Mouse (Mus musculus): ENCODE results near the gene Tril. TPM values are rescaled to one million over a fixed set of nuclear protein-coding genes. Genes with fewer than 3 reads are reported as not detected.

Tril gene
- polyA plus RNA-seq, 1 experiment from 2014 or later: 0.50 TPM

DNA sequence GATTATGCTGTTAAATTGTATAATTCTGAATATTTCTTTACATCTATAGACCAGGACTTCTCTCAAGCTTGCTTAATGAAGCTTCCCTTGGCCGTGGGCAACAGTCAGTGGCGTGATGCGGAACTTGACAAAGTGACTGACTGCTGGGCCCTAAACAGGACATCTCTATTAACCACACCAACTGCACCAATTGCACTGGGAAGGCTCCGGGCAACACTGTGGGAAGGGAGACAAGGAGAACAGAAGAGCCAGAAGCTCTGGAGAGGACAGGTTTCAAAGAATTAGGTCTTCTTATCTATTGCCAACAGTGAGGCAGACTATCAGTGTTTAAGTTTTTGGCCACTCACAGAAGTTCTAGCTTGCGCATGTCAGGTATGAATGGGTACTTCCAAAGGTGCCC is 38.4 kb downstream of the Tril start:
- 75% methylated on average over 5 of the region's 5 CpGs for WGBS (ENCODE audit: insufficient replicate concordance)
- H3K4me1 ChIP-seq (replicated peaks): no peaks in the 10 kb centered on the region
- no peak overlapping the region for H3K27ac ChIP-seq
- H3K9ac ChIP-seq: no peak overlapping the region
- no peaks in the 10 kb centered on the region for H3K27me3 ChIP-seq
- no peaks in the 10 kb centered on the region for H3K36me3 ChIP-seq
- H3K4me2 ChIP-seq: no peak overlapping the region
- ATAC-seq (ENCODE audit: low read depth) (no peak), DNase-seq (no peak)
- no peaks in the 10 kb centered on the region for H3K9me3 ChIP-seq (replicated peaks)
- no peak overlapping the region for H3K4me3 ChIP-seq (replicated peaks)

DNA sequence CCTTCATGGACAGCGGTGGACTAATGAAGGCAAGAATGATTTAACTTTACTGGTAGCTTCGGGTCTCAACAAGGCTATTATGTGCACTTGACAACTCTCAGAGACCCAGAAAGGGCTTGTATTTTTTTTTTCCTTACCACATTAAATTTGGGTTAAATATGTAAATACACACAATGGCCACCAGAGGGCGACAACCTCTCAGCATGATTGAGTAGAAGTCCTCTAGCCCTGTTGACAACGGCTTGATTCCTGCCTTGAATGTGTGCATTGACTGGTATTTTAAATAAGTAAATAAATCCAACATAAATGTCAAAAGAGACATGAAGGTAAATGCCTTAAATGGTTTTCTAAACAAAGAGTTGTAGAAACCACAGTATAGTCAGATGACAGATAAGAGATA is 39.5 kb downstream of the Tril start:
- no peaks in the 10 kb centered on the region for H3K4me1 ChIP-seq (replicated peaks)
- H3K27ac ChIP-seq: no peak overlapping the region
- WGBS (ENCODE audit: insufficient replicate concordance): 6% methylated on average over 4 of the region's 4 CpGs
- H3K4me3 ChIP-seq (replicated peaks): no peak overlapping the region
- H3K9me3 ChIP-seq (replicated peaks): no peaks in the 10 kb centered on the region
- H3K9ac ChIP-seq: no peak overlapping the region
- no peaks in the 10 kb centered on the region for H3K27me3 ChIP-seq
- H3K4me2 ChIP-seq: no peak overlapping the region
- H3K36me3 ChIP-seq: no peaks in the 10 kb centered on the region
- no peak for DNase-seq
- no peak for ATAC-seq (ENCODE audit: low read depth)

DNA sequence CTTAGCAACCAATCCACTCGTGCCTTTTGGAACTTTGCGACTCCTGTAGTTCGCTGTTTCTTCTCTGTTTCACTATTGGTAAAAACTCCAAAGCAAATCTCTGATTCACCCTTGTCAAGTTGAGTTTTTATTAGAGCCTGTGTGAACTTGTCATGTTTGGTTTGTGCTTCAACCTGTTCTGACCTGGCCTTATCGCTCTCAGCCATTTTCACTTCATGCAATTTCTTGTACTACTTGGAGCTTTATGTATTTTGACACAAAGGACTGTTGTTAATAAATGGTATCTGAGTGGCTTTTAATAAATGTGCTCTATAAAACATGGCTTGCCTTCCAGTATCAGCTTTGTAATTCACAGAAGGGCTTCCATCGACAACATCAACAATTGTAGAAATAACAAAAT is 40.6 kb downstream of the Tril start:
- Histone ChIP-seq H3K9me3 (replicated peaks) (no peaks in the 10 kb centered on the region), H3K36me3 (no peaks in the 10 kb centered on the region), H3K4me3 (replicated peaks) (no peak overlapping the region), H3K27ac (no peak overlapping the region), H3K27me3 (no peaks in the 10 kb centered on the region), H3K4me1 (replicated peaks) (no peaks in the 10 kb centered on the region), H3K9ac (no peak overlapping the region), H3K4me2 (no peak overlapping the region)
- DNase-seq: no peak
- 76% methylated on average over 5 of the region's 5 CpGs for WGBS (ENCODE audit: insufficient replicate concordance)
- ATAC-seq (ENCODE audit: low read depth): no peak

DNA sequence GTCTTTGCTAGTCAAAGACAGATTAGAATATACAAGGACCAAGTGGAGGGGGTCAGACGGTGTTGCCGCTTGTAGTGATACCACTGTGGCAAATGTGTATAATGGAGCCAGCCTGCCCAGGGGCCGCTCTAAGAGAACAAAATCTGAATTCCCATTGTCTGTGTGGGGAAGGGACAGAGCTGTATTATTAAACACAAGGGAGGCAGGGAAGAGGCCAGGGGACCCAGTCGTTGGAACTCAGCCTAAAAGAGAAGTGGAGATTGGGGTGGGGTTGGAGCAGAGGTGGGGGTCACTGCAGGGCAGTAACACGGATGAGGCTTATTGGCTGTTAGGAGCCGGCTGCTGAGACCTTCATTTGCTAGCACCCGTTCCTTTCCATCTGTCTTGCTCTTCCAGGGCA is 41.1 kb downstream of the Tril start:
- ATAC-seq (ENCODE audit: low read depth) (no peak), DNase-seq (no peak)
- WGBS (ENCODE audit: insufficient replicate concordance): 67% methylated on average over 7 of the region's 7 CpGs
- no peak overlapping the region for H3K4me3 ChIP-seq (replicated peaks)
- no peak overlapping the region for H3K27ac ChIP-seq
- no peaks in the 10 kb centered on the region for H3K4me1 ChIP-seq (replicated peaks)
- no peaks in the 10 kb centered on the region for H3K36me3 ChIP-seq
- H3K4me2 ChIP-seq: no peak overlapping the region
- H3K27me3 ChIP-seq: no peaks in the 10 kb centered on the region
- no peaks in the 10 kb centered on the region for H3K9me3 ChIP-seq (replicated peaks)
- H3K9ac ChIP-seq: no peak overlapping the region

DNA sequence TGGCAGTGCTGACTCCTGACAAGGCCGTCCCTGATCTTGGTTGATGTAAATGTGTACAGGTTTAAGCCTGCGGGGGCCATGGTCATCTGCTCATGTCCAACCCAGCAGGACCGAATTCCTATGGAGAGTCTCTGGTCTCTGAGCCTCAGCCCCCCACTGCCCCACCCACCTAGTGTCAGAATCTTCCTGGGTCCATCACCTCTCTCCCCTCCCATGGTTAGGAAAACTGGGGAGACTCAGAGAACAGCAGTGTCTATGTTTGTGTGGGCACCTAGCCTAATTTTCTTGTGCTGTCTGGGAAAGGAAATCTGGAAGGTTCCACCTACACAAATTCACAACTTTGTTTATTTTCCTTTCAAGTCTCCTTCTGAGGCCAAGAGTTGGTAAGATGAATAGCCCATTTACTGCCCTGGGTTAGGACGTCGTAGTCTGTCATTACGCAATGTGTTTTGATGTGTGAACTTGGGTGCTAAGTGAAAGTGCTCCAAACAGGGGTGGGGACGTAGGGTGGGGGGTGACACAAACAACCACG is 42.1 kb downstream of the Tril start:
- Histone ChIP-seq H3K9me3 (replicated peaks) (no peaks in the 10 kb centered on the region), H3K27me3 (no peaks in the 10 kb centered on the region), H3K36me3 (no peaks in the 10 kb centered on the region), H3K4me2 (no peak overlapping the region), H3K4me1 (replicated peaks) (no peaks in the 10 kb centered on the region), H3K27ac (no peak overlapping the region), H3K9ac (no peak overlapping the region), H3K4me3 (replicated peaks) (no peak overlapping the region)
- no peak for ATAC-seq (ENCODE audit: low read depth)
- no peak for DNase-seq
- 50% methylated on average over 8 of the region's 8 CpGs for WGBS (ENCODE audit: insufficient replicate concordance)

DNA sequence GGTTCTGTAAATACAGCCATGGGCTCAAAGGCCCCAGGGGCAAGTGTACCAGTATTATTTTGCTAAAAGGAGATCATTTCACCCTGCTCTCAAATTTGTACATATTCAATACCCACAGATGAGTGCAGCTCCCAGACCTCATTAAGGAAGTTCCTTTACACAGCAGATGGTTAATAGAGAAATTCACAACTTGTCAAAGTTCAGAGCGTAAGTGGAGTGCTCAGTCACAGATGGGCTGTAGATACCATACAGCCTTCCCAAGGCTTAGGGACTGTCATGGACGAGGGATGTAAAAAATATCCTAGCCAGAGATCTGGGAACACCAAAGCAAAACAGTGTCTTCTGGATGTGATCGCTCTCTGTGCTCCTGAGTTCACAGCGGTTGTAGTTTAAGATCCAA is 52.4 kb downstream of the Tril start:
- Histone ChIP-seq H3K36me3 (no peaks in the 10 kb centered on the region), H3K9me3 (replicated peaks) (no peaks in the 10 kb centered on the region), H3K27me3 (no peaks in the 10 kb centered on the region), H3K27ac (no peak overlapping the region), H3K4me1 (replicated peaks) (no peaks in the 10 kb centered on the region), H3K4me2 (no peak overlapping the region), H3K4me3 (replicated peaks) (no peak overlapping the region), H3K9ac (no peak overlapping the region)
- ATAC-seq (ENCODE audit: low read depth) (no peak), DNase-seq (no peak)
- 75% methylated on average over 4 of the region's 4 CpGs for WGBS (ENCODE audit: insufficient replicate concordance)

DNA sequence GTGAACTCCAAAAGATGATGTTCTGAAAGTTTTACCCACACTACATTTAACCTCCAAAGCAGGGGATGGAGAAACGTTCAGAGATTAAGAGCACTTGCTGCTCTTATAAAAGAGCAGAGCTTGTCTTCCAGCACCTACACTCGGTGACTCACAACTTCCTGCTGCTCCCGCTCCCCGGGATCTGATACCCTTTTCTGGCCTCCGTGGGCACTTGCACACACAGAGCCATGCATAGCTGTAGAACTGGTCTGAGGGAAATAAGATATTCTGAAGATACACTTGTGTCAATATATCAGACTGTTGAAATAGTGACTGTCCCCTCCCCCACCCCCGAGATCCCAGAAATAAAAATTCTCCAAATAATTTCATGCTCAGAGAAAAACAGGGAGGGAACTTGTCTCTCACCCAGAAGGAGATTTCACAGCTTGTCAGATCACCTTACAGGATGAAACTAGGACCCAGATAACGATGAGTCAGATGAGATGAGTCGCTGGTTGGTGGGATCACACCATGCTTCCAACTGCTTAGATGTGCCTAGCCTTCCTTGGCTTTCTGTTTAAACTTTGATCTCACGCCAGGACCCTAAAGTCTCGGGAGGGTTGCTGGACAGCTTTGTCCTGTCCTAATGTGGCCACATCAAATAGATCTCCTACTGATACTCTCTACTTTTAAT is 54.3 kb downstream of the Tril start:
- Histone ChIP-seq H3K4me3 (replicated peaks) (no peak overlapping the region), H3K27me3 (no peaks in the 10 kb centered on the region), H3K4me1 (replicated peaks) (no peaks in the 10 kb centered on the region), H3K9me3 (replicated peaks) (no peaks in the 10 kb centered on the region), H3K27ac (no peak overlapping the region), H3K36me3 (no peaks in the 10 kb centered on the region), H3K4me2 (no peak overlapping the region), H3K9ac (no peak overlapping the region)
- ATAC-seq (ENCODE audit: low read depth): no peak
- no peak for DNase-seq
- 21% methylated on average over 10 of the region's 10 CpGs for WGBS (ENCODE audit: insufficient replicate concordance)

DNA sequence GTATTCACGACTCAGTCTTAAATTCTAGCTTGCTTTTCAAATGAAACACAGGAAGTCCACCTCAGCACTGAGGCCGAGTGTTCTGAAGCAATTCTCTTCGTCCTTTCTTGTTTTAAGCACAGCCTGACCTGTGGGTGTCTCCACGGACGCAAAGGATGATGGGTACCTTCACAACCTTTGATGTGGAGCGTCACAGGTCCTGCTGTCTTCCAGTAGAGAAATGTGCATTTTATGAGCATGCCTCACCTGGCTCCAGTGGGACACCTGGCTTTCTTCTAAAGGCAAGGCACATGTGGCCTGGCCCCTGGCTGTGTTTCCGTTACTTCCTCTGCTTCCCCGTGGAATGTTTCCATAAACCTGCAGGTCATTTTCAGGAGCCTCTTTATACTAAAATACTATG is 54.9 kb downstream of the Tril start:
- no peak for ATAC-seq (ENCODE audit: low read depth)
- WGBS (ENCODE audit: insufficient replicate concordance): 51% methylated on average over 8 of the region's 8 CpGs
- no peak overlapping the region for H3K27ac ChIP-seq
- H3K4me3 ChIP-seq (replicated peaks): no peak overlapping the region
- no peaks in the 10 kb centered on the region for H3K36me3 ChIP-seq
- H3K4me2 ChIP-seq: no peak overlapping the region
- no peak overlapping the region for H3K9ac ChIP-seq
- DNase-seq: no peak
- no peaks in the 10 kb centered on the region for H3K4me1 ChIP-seq (replicated peaks)
- no peaks in the 10 kb centered on the region for H3K27me3 ChIP-seq
- no peaks in the 10 kb centered on the region for H3K9me3 ChIP-seq (replicated peaks)

Other genes starting within 250 kb of the Tril start
- not detected in 2 replicates for gene Cpvl, start 157.8 kb upstream of the Tril start, polyA plus RNA-seq (2015; fragmentation: Nextera tagmentation; extraction: Ambion mirVana)
- gene Chn2, start 218.7 kb upstream of the Tril start, polyA plus RNA-seq (2015; fragmentation: Nextera tagmentation; extraction: Ambion mirVana): 3.3 and 3.8 TPM in 2 replicates

All from liver, embryonic 13.5 days (tissue).